Mouse (Mus musculus) MEL (cell line): Measurements from ENCODE around the gene Mapkap1. TPM values are rescaled to one million over a fixed set of nuclear protein-coding genes. Genes with fewer than 3 reads are reported as not detected.

ENCODE experiments used
- DNase-seq: peaks from one replicate; pipeline ENCODE4 v3.0.0; 2011; ENCODE audit warnings: low read depth, low spot score
- H3K27ac ChIP-seq: 2 replicates; pipeline ENCODE4 v1.5.1; 2012; ENCODE audit warnings: low read depth, mild to moderate bottlenecking, control low read depth, low read length, moderate library complexity; ENCODE audit not compliant: control insufficient read depth
- H3K27me3 ChIP-seq, 2 experiments: fragments of 150-350 bp in 1 of 2; sonication (generic) in 1 of 2; 2 replicates each; pipeline ENCODE4 v1.6.1; 2012; ENCODE audit warnings: low read length in 2 of 2, mild to moderate bottlenecking in 2 of 2, improper control_type of control experiment in 1 of 2, moderate library complexity in 1 of 2; ENCODE audit not compliant: insufficient read depth in 2 of 2, control insufficient read depth in 1 of 2
- H3K36me3 ChIP-seq, 2 experiments: 2 replicates each; pipeline ENCODE4 v1.6.1; 2012 to 2014; ENCODE audit warnings: low read length in 2 of 2, improper control_type of control experiment in 1 of 2, inconsistent platforms in 1 of 2, mild to moderate bottlenecking in 1 of 2; ENCODE audit not compliant: insufficient read depth in 2 of 2, control insufficient read depth in 1 of 2
- H3K4me1 ChIP-seq, 2 experiments: fragments of 150-350 bp in 1 of 2; sonication (generic) in 1 of 2; 2 replicates each; pipeline ENCODE4 v1.6.1; 2012; ENCODE audit warnings: low read length in 2 of 2, improper control_type of control experiment in 1 of 2, mild to moderate bottlenecking in 1 of 2; ENCODE audit not compliant: insufficient read depth in 2 of 2, control insufficient read depth in 1 of 2
- H3K4me3 ChIP-seq, 2 experiments: fragments of 150-350 bp in 1 of 2; sonication (generic) in 1 of 2; 2 replicates each; pipeline ENCODE4 v1.5.1; 2012; ENCODE audit warnings: low read depth in 2 of 2, low read length in 2 of 2, mild to moderate bottlenecking in 2 of 2, moderate library complexity in 2 of 2, control low read depth in 1 of 2, improper control_type of control experiment in 1 of 2; ENCODE audit not compliant: control insufficient read depth in 1 of 2, insufficient read depth in 1 of 2
- H3K79me2 ChIP-seq: 2 replicates; pipeline ENCODE4 v1.6.1; 2012; ENCODE audit warnings: mild to moderate bottlenecking, low read length, moderate library complexity; ENCODE audit not compliant: control insufficient read depth, poor library complexity, insufficient read depth
- H3K9ac ChIP-seq: 2 replicates; pipeline ENCODE4 v1.6.1; 2012; ENCODE audit warnings: low read depth, mild to moderate bottlenecking, control low read depth, low read length, moderate library complexity; ENCODE audit not compliant: control insufficient read depth, poor library complexity, severe bottlenecking
- H3K9me3 ChIP-seq: fragments of 150-350 bp; sonication (generic); replicated peaks from 2 replicates; pipeline ENCODE4 v1.6.1; 2012; ENCODE audit warnings: mild to moderate bottlenecking, low read length, improper control_type of control experiment, moderate library complexity; ENCODE audit not compliant: insufficient read depth
- BHLHE40 ChIP-seq: IDR thresholded peaks from 2 replicates; pipeline ENCODE4 v1.6.1; 2012; ENCODE audit warnings: low read depth, mild to moderate bottlenecking, inconsistent platforms, low read length, improper control_type of control experiment, borderline replicate concordance
- CHD1 ChIP-seq: IDR thresholded peaks from 2 replicates; pipeline ENCODE4 v1.6.1; 2012; ENCODE audit warnings: low read depth, mild to moderate bottlenecking, inconsistent platforms, low read length, improper control_type of control experiment
- CHD2 ChIP-seq: IDR thresholded peaks from 2 replicates; pipeline ENCODE4 v1.6.1; 2011; ENCODE audit warnings: low read length, improper control_type of control experiment
- E2F4 ChIP-seq: IDR thresholded peaks from 2 replicates; pipeline ENCODE4 v1.6.1; 2011; ENCODE audit warnings: low read depth, low read length, improper control_type of control experiment, borderline replicate concordance
- ELF1 ChIP-seq: IDR thresholded peaks from 2 replicates; pipeline ENCODE4 v1.6.1; 2014; ENCODE audit warnings: low read depth, mild to moderate bottlenecking, inconsistent platforms, low read length, improper control_type of control experiment, moderate library complexity
- EP300 ChIP-seq, 2 experiments: IDR thresholded peaks; 2 replicates each; pipeline ENCODE4 v1.6.1; 2011; ENCODE audit warnings: improper control_type of control experiment in 2 of 2, low read length in 2 of 2, low read depth in 1 of 2, mild to moderate bottlenecking in 1 of 2
- ETS1 ChIP-seq: IDR thresholded peaks from 2 replicates; pipeline ENCODE4 v1.6.1; 2012; ENCODE audit warnings: low read depth, mild to moderate bottlenecking, inconsistent platforms, low read length, improper control_type of control experiment, moderate library complexity
- GABPA ChIP-seq: IDR thresholded peaks from 2 replicates; pipeline ENCODE4 v1.6.1; 2012; ENCODE audit warnings: low read depth, mild to moderate bottlenecking, inconsistent platforms, low read length, improper control_type of control experiment, moderate library complexity
- GATA1 ChIP-seq: IDR thresholded peaks from 2 replicates; pipeline ENCODE4 v1.6.1; 2011; ENCODE audit warnings: low read depth, low read length, improper control_type of control experiment
- JUND ChIP-seq: IDR thresholded peaks from 2 replicates; pipeline ENCODE4 v1.6.1; 2011; ENCODE audit warnings: low read depth, mild to moderate bottlenecking, improper control_type of control experiment, low read length
- KAT2A ChIP-seq: conservative IDR thresholded peaks from 2 replicates; pipeline ENCODE4 v1.6.1; 2012; ENCODE audit warnings: low read depth, low read length, improper control_type of control experiment, inconsistent platforms
- MAX ChIP-seq: IDR thresholded peaks from 2 replicates; pipeline ENCODE4 v1.6.1; 2011; ENCODE audit warnings: low read length, improper control_type of control experiment
- MAZ ChIP-seq: IDR thresholded peaks from 2 replicates; pipeline ENCODE4 v1.6.1; 2012; ENCODE audit warnings: low read depth, mild to moderate bottlenecking, inconsistent platforms, low read length, improper control_type of control experiment
- MEF2A ChIP-seq: IDR thresholded peaks from 2 replicates; pipeline ENCODE4 v1.6.1; 2014; ENCODE audit warnings: low read depth, mild to moderate bottlenecking, inconsistent platforms, low read length, improper control_type of control experiment; ENCODE audit not compliant: poor library complexity, insufficient replicate concordance, severe bottlenecking; ENCODE audit errors: extremely low read depth
- MYB ChIP-seq: IDR thresholded peaks from 2 replicates; pipeline ENCODE4 v1.6.1; 2011; ENCODE audit warnings: mild to moderate bottlenecking, low read depth, low read length, improper control_type of control experiment
- NRF1 ChIP-seq: IDR thresholded peaks from 2 replicates; pipeline ENCODE4 v1.6.1; 2014; ENCODE audit warnings: low read depth, mild to moderate bottlenecking, inconsistent platforms, low read length, improper control_type of control experiment, moderate library complexity; ENCODE audit not compliant: poor library complexity, insufficient read depth, severe bottlenecking
- POLR2A ChIP-seq, 2 experiments: IDR thresholded peaks; 2 replicates each; pipeline ENCODE4 v1.6.1; 2011 to 2012; ENCODE audit warnings: low read length in 2 of 2, mild to moderate bottlenecking in 2 of 2, control low read depth in 1 of 2, improper control_type of control experiment in 1 of 2, low read depth in 1 of 2, moderate library complexity in 1 of 2; ENCODE audit not compliant: control insufficient read depth in 1 of 2, insufficient read depth in 1 of 2, poor library complexity in 1 of 2
- POLR2AphosphoS2 ChIP-seq: IDR thresholded peaks from 2 replicates; pipeline ENCODE4 v1.6.1; 2011; ENCODE audit warnings: low read length, improper control_type of control experiment
- POLR2AphosphoS5 ChIP-seq: IDR thresholded peaks from 2 replicates; pipeline ENCODE4 v1.6.1; 2012; ENCODE audit warnings: low read depth, borderline replicate concordance, mild to moderate bottlenecking, inconsistent platforms, low read length, moderate library complexity, mixed read lengths
- RAD21 ChIP-seq: IDR thresholded peaks from 2 replicates; pipeline ENCODE4 v1.6.1; 2011; ENCODE audit warnings: mild to moderate bottlenecking, low read depth, low read length, improper control_type of control experiment
- RCOR1 ChIP-seq: IDR thresholded peaks from 2 replicates; pipeline ENCODE4 v1.6.1; 2012; ENCODE audit warnings: low read depth, mild to moderate bottlenecking, inconsistent platforms, low read length, improper control_type of control experiment
- SIN3A ChIP-seq: IDR thresholded peaks from 2 replicates; pipeline ENCODE4 v1.6.1; 2012; ENCODE audit warnings: low read length, improper control_type of control experiment, inconsistent platforms
- TAL1 ChIP-seq: IDR thresholded peaks from 2 replicates; pipeline ENCODE4 v1.6.1; 2012; ENCODE audit warnings: mild to moderate bottlenecking, inconsistent platforms, low read length, moderate library complexity, mixed read lengths
- TCF12 ChIP-seq: IDR thresholded peaks from 2 replicates; pipeline ENCODE4 v1.6.1; 2014; ENCODE audit warnings: low read depth, mild to moderate bottlenecking, inconsistent platforms, low read length, improper control_type of control experiment, moderate library complexity
- UBTF ChIP-seq: IDR thresholded peaks from 2 replicates; pipeline ENCODE4 v1.6.1; 2012; ENCODE audit warnings: low read depth, mild to moderate bottlenecking, inconsistent platforms, low read length, improper control_type of control experiment, moderate library complexity, borderline replicate concordance; ENCODE audit not compliant: insufficient read depth
- USF2 ChIP-seq, 2 experiments: IDR thresholded peaks; 2 replicates each; pipeline ENCODE4 v1.6.1; 2011 to 2012; ENCODE audit warnings: improper control_type of control experiment in 2 of 2, low read length in 2 of 2, borderline replicate concordance in 1 of 2, inconsistent platforms in 1 of 2, low read depth in 1 of 2, mild to moderate bottlenecking in 1 of 2; ENCODE audit not compliant: insufficient read depth in 1 of 2
- ZKSCAN1 ChIP-seq: IDR thresholded peaks from 2 replicates; pipeline ENCODE4 v1.6.1; 2012; ENCODE audit warnings: low read depth, mild to moderate bottlenecking, inconsistent platforms, low read length, improper control_type of control experiment, moderate library complexity
- ZMIZ1 ChIP-seq: IDR thresholded peaks from 2 replicates; pipeline ENCODE4 v1.6.1; 2012; ENCODE audit warnings: low read depth, mild to moderate bottlenecking, inconsistent platforms, low read length, improper control_type of control experiment, moderate library complexity
- polyA plus RNA-seq, 2 experiments: library from polyadenylated mRNA; stranded (reverse) in 1 of 2; unstranded in 1 of 2; fragments of >175 nt in 1 of 2; fragments of >200 nt in 1 of 2; gene quantifications; 2 replicates each; pipeline versions ENCODE4 v1.2.1 to v1.2.4; 2012; ENCODE audit warnings: low replicate concordance in 2 of 2, low read depth in 1 of 2; ENCODE audit not compliant: insufficient read length in 2 of 2, insufficient read depth in 1 of 2, missing spikeins in 1 of 2
- total RNA-seq: library from RNA; depleted of rRNA; stranded (reverse); fragments of 300-350 nt; gene quantifications from 2 replicates; pipeline ENCODE4 v1.2.3, GENCODE M21; 2012

Mapkap1 gene
- total and polyA plus RNA-seq, 3 experiments = 42.1 to 52.5 TPM; not detected in 1

- no peaks in the 10 kb centered on the region for H3K9me3 ChIP-seq
- no peaks in the 10 kb centered on the region for H3K4me1 ChIP-seq
- H3K27me3 ChIP-seq = no peaks in the 10 kb centered on the region
- TF ChIP-seq CHD2 (no peak), GABPA (no peak), MEF2A (no peak), ZMIZ1 (no peak), SIN3A (no peak), POLR2AphosphoS2 (no peak), JUND (no peak), NRF1 (no peak), BHLHE40 (no peak), EP300 (IDR thresholded peaks at IDR 0.05; ENCODE audit: low read depth in 1 of 2, low read length in 2 of 2) (no peak), RAD21 (no peak), MAZ (no peak), TCF12 (no peak), RCOR1 (no peak), GATA1 (no peak), TAL1 (no peak)
- DNase-seq = no peak
- H3K36me3 ChIP-seq = no peaks in the 10 kb centered on the region
- H3K79me2 ChIP-seq = no peaks in the 10 kb centered on the region
- H3K27ac ChIP-seq = no peak overlapping the region
- H3K4me3 ChIP-seq = no peak overlapping the region
- no peak overlapping the region for H3K9ac ChIP-seq
Measured at GRCm38 (mm10) chr2:34462490-34462889, 55.9 kb downstream of the Mapkap1 start.

GRCm38 (mm10) chr2:34468559-34469141, 62.1 kb downstream of the Mapkap1 start:
- Histone ChIP-seq H3K36me3 (no peaks in the 10 kb centered on the region), H3K4me3 (no peak overlapping the region), H3K4me1 (no peaks in the 10 kb centered on the region), H3K27me3 (no peaks in the 10 kb centered on the region), H3K79me2 (no peaks in the 10 kb centered on the region), H3K27ac (no peak overlapping the region), H3K9me3 (no peaks in the 10 kb centered on the region), H3K9ac (no peak overlapping the region)
- TF ChIP-seq MAZ (no peak), POLR2A (IDR thresholded peaks at IDR 0.05; ENCODE audit: control insufficient read depth in 1 of 2, insufficient read depth in 1 of 2, low read depth in 1 of 2, low read length in 2 of 2, poor library complexity in 1 of 2) (no peak), CHD1 (no peak), POLR2AphosphoS5 (no peak), MAX (no peak), JUND (no peak), ETS1 (no peak), EP300 (IDR thresholded peaks at IDR 0.05; ENCODE audit: low read depth in 1 of 2, low read length in 2 of 2) (no peak), ZKSCAN1 (no peak), CHD2 (no peak), NRF1 (no peak), UBTF (no peak), E2F4 (no peak), USF2 (IDR thresholded peaks at IDR 0.05; ENCODE audit: borderline replicate concordance in 1 of 2, insufficient read depth in 1 of 2, low read depth in 1 of 2, low read length in 2 of 2) (no peak), ZMIZ1 (no peak), ELF1 (no peak), KAT2A (no peak), MYB (no peak), TCF12 (no peak), RCOR1 (no peak)
- DNase-seq = no peak
